Mouse (Mus musculus) ES-E14 (cell line): ENCODE data around the gene Gtpbp4. TPM values are rescaled to one million over a fixed set of nuclear protein-coding genes. Genes with fewer than 3 reads are reported as not detected.
A peak's percentile ranks its signal among the peaks of the same experiment; 100 is the strongest.
"Not testable (repeated sequence)": the region's sequence is repeated elsewhere in the genome, so short reads cannot be mapped to it uniquely, and the experiment has no call there.

ENCODE experiments used
- DNase-seq: peaks from one replicate; pipeline ENCODE4 v3.0.0-alpha.2; 2013; ENCODE audit warnings: low read depth, low spot score
- H3K27ac ChIP-seq: 2 replicates; pipeline ENCODE4 v1.5.1; 2012; ENCODE audit warnings: low read depth, mild to moderate bottlenecking, low read length, moderate library complexity, mixed read lengths; ENCODE audit not compliant: poor library complexity, insufficient read depth, severe bottlenecking
- H3K36me3 ChIP-seq: 2 replicates; pipeline ENCODE4 v1.6.1; 2012; ENCODE audit warnings: mild to moderate bottlenecking, low read length, moderate library complexity, mixed read lengths; ENCODE audit not compliant: control insufficient read depth, poor library complexity, insufficient read depth, severe bottlenecking
- H3K4me1 ChIP-seq, 2 experiments: fragments of 150-350 bp in 1 of 2; sonication (generic) in 1 of 2; 2 replicates each; pipeline ENCODE4 v1.6.1; 2012; ENCODE audit warnings: low read length in 2 of 2, mild to moderate bottlenecking in 1 of 2, mixed read lengths in 1 of 2; ENCODE audit not compliant: control insufficient read depth in 2 of 2, insufficient read depth in 2 of 2, poor library complexity in 1 of 2
- H3K4me3 ChIP-seq, 2 experiments: fragments of 150-350 bp in 1 of 2; sonication (generic) in 1 of 2; 2 replicates each; pipeline ENCODE4 v1.5.1; 2012; ENCODE audit warnings: low read length in 2 of 2, low read depth in 1 of 2, mild to moderate bottlenecking in 1 of 2, mixed read lengths in 1 of 2; ENCODE audit not compliant: insufficient read depth in 1 of 2, poor library complexity in 1 of 2, severe bottlenecking in 1 of 2
- H3K9ac ChIP-seq: 2 replicates; pipeline ENCODE4 v1.6.1; 2012; ENCODE audit warnings: low read depth, mild to moderate bottlenecking, low read length, mixed read lengths; ENCODE audit not compliant: poor library complexity, insufficient read depth, severe bottlenecking
- H3K9me3 ChIP-seq: fragments of 150-350 bp; sonication (generic); 2 replicates; pipeline ENCODE4 v1.6.1; 2012; ENCODE audit warnings: low read depth, mild to moderate bottlenecking, low read length; ENCODE audit not compliant: control insufficient read depth, insufficient read depth
- in situ Hi-C, 2 experiments: fragments of 600-800 bp; cut with MboI; formaldehyde crosslinking; loops; one replicate each; pipeline ENCODE4 v1.15.1; 2025; ENCODE audit warnings: low sequenced_read_pairs in 2 of 2, inconsistent platforms in 1 of 2; ENCODE audit not compliant: unreplicated experiment in 2 of 2
- total RNA-seq: library from RNA; depleted of rRNA; stranded (reverse); fragments of 300-350 nt; gene quantifications from 2 replicates; pipeline ENCODE4 v1.2.3, GENCODE M21; 2012

Gtpbp4 gene
- total RNA-seq, 1 experiment: 119 TPM

- H3K36me3 ChIP-seq, DNase-seq, in situ Hi-C loops: not testable (repeated sequence)
Observed at GRCm38 (mm10) chr13:8955127-8955526, 40.8 kb downstream of the Gtpbp4 start.

GRCm38 (mm10) chr13:8952563-8952962 lies 43.3 kb downstream of the Gtpbp4 start, which contains the start of gene Idi2:
Idi2 (plus strand) TSS chr13:8952863.
- H3K27ac ChIP-seq, in situ Hi-C loops: not testable (repeated sequence)

More at GRCm38 (mm10) chr13:8955127-8955526, 40.8 kb downstream of the Gtpbp4 start:
- not testable (repeated sequence) for H3K9ac ChIP-seq, H3K4me3 ChIP-seq, H3K9me3 ChIP-seq, H3K27ac ChIP-seq, H3K4me1 ChIP-seq

GRCm38 (mm10) chr13:8948131-8948530 lies 47.8 kb downstream of the Gtpbp4 start, which contains the start of gene Gm9745:
Gm9745 (minus strand) TSS chr13:8948231.
- H3K4me1 ChIP-seq, H3K9me3 ChIP-seq, H3K9ac ChIP-seq, in situ Hi-C loops, H3K27ac ChIP-seq, DNase-seq, H3K4me3 ChIP-seq, H3K36me3 ChIP-seq: not testable (repeated sequence)

More at GRCm38 (mm10) chr13:8952563-8952962, 43.3 kb downstream of the Gtpbp4 start, which contains the start of gene Idi2:
- H3K4me3 ChIP-seq, H3K9me3 ChIP-seq, DNase-seq, H3K4me1 ChIP-seq, H3K9ac ChIP-seq, H3K36me3 ChIP-seq: not testable (repeated sequence)

- H3K9me3 ChIP-seq, H3K4me1 ChIP-seq, H3K4me3 ChIP-seq, H3K27ac ChIP-seq, DNase-seq, H3K36me3 ChIP-seq, H3K9ac ChIP-seq, in situ Hi-C loops: not testable (repeated sequence)
Observed at GRCm38 (mm10) chr13:8943828-8944227, 52.1 kb downstream of the Gtpbp4 start.

GRCm38 (mm10) chr13:8941701-8942100 lies 54.2 kb downstream of the Gtpbp4 start:
- in situ Hi-C loops: not testable (repeated sequence)

GRCm38 (mm10) chr13:8941110-8941509 lies 54.8 kb downstream of the Gtpbp4 start:
- in situ Hi-C loops, DNase-seq, H3K4me1 ChIP-seq, H3K27ac ChIP-seq, H3K36me3 ChIP-seq, H3K9me3 ChIP-seq, H3K9ac ChIP-seq, H3K4me3 ChIP-seq: not testable (repeated sequence)

More at GRCm38 (mm10) chr13:8941701-8942100, 54.2 kb downstream of the Gtpbp4 start:
- not testable (repeated sequence) for H3K9me3 ChIP-seq, DNase-seq, H3K9ac ChIP-seq, H3K27ac ChIP-seq, H3K4me1 ChIP-seq, H3K4me3 ChIP-seq, H3K36me3 ChIP-seq

- H3K9ac ChIP-seq, in situ Hi-C loops, DNase-seq, H3K9me3 ChIP-seq, H3K4me3 ChIP-seq, H3K36me3 ChIP-seq, H3K4me1 ChIP-seq: not testable (repeated sequence)
- peak overlapping the region; percentile 41 for H3K27ac ChIP-seq
Observed at GRCm38 (mm10) chr13:8937611-8938140, 58.2 kb downstream of the Gtpbp4 start.
